Mouse (Mus musculus): ENCODE measurements at regions not wholly inside any gene's neighbourhood (a gene's known extent, or its start where the extent isn't known, plus 50 kb on each side); places are given as distances from the start of the nearest gene placed in this dataset.

DNA sequence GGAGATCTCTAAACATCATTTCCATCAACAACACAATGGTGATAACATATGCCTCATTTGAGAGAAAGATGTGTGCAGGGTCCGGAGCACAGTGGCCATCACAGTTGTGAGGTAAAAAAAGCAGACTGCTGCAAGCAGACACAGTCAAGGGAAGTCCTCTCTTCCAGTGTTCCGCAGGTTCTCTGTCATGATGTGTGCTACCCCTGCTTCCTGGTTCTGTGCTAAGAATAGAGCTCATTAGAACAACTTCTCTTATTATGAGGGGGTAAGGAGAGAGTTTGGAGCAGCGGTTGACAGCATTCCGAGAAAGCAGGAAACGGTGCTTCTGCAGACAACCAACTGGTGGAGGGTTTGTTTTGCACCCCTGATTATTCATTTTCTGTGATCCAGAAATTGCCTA, 229.7 kb downstream of the Kif20b start:
- no peak for TF ChIP-seq CTCF (IDR thresholded peaks at IDR 0.05; ENCODE audit: control insufficient read depth, insufficient read depth, insufficient read length)
- TF ChIP-seq MAX (IDR thresholded peaks at IDR 0.05), result no peak

Measured in C2C12 (cell line).